Mouse (Mus musculus) gastrocnemius, postnatal 4 days (tissue): Measurements from ENCODE around the gene Pcnp. TPM values are rescaled to one million over a fixed set of nuclear protein-coding genes. Genes with fewer than 3 reads are reported as not detected.

Experiments used
- DNase-seq, 2 experiments: peaks; one replicate each; pipeline ENCODE4 v3.0.0; 2021 to 2022; ENCODE audit warnings: low spot score in 2 of 2, mixed read lengths in 2 of 2
- total RNA-seq, 2 experiments: library from RNA; stranded (reverse); gene quantifications; 2 replicates each; pipeline ENCODE4 v1.2.3; 2021

Pcnp gene
- total RNA-seq, 2 experiments from 2014 or later = 59.0 to 66.2 TPM

DNA sequence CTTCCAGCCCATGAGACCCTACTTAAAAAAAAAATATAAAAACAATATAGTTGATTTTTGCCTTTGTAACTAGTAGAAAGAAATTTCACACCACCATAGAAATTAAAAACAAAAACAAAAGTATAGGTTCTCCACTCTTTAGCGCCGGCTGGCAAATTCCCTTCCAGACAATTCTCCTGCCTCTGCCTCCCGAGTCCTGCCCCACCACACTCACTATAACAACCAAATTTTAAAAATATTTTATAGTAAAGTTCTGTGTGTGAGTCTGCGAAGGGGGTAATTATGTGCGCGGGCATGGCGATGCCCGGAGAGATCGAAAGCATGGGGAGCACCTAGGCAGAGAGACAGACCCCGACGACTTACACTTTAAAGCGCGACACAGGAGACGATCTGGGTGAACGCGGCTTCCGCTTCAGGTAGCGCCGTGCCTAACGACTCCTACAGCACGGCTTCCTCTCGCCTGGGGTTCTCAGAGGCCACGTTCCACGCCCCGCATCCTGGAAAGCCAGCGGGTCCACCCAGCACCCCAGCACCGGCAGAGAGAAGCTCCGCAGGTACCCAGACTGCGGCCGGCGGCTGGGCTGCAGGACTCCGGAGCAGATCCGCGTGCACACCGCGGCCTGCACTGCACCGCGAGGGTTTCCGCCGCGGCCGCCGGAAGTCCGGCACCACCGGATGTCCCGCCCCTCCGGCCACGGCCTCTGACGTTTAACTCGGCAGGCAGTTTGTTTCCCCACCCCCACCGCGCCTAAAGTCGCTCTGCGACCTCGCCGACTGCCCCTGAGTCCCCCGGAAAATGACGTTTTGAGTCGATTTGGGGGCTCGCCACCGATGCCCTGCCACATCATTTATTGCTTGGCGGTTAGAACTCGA, 7.8 kb upstream of the Pcnp start, which contains the start of gene Trmt10c:
Gene Trmt10c, minus strand, starts transcription at position 682 of the 873 bp plus-strand sequence.
- DNase-seq = peak; percentile 92 to 95

DNA sequence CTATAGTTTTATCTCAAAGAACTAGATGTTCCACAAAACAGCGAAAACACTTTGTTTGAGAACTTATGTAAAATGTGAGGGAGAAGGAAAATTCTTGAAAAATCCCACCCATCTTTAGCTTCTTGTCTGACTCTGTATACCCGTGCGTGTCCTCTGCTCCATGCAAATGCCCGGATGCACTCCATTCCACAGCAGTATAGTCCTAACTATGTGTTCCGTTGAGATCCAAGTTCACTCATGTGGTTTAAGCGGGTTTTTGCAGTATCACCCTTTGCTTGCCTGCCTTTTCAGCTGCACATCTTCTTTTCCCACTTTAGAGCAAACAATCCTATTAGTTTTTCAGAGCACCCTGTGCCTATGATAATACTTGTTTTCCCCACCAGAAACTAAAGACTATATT, 7.0 kb upstream of the Pcnp start:
- DNase-seq = no peak

DNA sequence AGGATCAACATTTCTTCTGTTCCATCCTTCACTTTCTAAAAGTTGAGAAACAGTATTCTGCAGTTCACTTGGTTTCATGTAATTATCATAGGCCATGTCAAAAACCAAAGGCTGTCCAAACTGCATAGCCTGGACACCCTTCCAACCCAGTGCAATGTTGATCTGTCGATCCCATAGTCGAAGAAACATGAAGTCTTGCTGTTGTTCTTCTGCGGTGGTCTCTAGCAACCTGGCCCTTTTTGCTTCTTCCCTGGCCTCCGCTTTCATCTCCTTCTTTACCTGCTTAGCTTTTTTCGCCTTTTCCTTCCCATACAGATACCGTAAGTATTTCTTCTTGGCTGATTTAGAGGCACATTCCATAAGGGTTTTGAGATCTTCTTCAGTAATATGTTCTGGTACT, 5.0 kb upstream of the Pcnp start:
- no peak for DNase-seq

DNA sequence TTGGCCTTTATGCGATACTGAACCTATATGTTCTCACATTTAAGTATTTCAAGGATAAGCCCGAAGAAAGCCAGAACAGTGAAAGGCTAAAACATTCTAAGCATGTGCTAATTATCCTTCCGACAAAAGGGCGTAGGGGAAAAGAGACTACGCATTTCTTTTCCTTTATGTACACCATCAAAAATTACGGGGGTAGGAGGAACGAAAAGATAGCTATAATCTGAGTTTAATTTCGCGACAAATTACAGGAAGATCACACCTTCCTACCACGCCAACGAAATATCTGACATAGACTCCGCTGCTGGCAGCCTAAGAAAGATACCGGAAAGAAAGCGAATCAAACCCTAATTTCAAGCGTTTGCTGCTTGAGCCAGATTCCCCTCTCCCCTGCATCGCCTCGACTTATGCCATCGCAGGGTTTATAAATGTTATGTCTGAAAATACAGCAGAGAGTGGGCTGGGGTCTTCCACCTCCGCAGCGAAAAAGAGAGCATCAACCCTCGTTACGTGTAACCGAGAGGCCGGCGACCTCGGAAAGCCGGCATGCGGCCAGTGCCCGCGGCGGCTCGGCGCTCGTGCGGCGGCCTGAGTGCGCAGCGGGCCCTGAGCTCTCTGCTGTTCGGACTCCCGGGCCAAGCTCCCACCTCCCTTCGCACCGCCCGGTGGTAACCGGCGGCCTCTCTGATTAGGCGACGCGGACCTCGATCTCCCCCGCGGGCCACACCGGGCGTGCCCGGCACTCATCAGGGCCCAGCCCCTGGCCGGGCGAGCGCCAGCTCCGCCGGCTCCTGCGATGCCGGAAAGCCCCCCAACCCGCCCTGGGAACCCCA, 602 bp downstream of the Pcnp start:
- DNase-seq = peak; percentile 53 to 70

DNA sequence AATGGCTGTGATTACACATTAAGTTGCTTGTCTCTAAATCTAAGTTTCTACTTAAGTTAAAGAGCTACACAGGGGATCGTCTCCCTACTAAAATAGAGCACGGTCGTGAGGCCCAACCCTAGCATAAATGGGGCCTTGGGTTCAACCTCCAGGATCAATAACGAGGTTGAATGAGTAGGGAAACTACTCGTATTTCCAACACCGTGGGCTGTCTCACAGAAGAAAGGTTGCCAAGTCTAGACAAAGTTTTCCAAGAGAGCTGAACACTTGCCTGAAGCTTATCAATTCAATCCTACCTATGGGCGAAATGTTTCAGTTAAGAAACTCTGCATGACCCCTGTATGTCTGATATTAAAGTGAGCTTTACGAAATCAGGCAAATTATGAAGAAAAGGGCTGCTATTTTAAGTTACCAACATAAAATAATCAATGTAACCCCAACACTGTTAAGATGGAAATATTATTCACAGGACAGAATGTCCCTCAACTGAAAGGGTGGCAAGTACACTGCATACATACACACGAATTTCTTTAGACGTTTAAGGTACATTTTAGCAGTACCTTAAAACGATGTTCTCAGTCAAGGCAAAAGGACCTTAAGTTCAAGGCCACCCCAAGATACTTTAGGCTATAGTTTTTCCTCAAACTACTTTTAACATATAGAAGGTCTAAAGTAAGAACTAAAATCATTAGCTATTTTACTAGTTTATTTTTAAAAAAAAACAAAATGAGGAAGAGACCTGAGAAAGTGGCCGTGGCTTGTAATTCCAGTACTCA, 1.5 kb downstream of the Pcnp start:
- DNase-seq = no peak

DNA sequence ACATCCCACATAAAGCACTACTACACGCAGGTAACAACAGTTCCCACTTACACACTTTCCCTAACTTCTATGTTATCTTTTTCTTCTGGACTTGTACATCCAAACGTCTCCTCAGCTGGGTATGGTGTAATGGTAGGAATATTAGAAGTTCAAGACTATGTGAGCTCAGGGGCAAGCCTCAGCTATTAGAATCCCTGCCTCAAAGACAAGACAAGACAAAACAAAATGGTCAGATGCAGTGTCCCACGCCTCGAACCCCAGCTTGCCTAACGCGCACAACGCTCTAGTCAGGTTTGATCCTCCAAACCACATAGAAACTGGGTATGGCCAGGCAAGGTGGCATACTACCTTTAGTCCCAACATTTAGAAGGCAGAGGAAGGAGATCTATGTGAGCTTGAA, 9.9 kb downstream of the Pcnp start:
- DNase-seq = no peak

DNA sequence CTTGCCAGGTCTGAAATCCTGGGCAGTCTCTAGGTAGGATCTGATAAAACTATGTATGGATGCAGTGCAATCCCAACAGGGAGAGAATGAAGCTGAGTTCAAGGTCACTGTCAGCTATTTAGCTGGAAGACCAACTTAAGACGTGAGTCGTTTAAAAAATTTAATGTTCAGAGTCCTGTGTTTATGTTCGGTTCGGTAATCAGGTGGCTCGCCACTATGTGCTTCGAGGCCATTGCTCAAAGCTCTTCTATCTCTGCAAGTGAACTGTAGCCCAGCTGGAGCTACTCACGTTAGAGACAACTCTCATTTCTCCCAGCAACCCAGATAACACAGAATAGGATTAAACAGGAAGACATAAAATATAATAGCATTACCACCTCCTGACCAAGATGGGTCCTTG, 15.5 kb downstream of the Pcnp start:
- no peak for DNase-seq

DNA sequence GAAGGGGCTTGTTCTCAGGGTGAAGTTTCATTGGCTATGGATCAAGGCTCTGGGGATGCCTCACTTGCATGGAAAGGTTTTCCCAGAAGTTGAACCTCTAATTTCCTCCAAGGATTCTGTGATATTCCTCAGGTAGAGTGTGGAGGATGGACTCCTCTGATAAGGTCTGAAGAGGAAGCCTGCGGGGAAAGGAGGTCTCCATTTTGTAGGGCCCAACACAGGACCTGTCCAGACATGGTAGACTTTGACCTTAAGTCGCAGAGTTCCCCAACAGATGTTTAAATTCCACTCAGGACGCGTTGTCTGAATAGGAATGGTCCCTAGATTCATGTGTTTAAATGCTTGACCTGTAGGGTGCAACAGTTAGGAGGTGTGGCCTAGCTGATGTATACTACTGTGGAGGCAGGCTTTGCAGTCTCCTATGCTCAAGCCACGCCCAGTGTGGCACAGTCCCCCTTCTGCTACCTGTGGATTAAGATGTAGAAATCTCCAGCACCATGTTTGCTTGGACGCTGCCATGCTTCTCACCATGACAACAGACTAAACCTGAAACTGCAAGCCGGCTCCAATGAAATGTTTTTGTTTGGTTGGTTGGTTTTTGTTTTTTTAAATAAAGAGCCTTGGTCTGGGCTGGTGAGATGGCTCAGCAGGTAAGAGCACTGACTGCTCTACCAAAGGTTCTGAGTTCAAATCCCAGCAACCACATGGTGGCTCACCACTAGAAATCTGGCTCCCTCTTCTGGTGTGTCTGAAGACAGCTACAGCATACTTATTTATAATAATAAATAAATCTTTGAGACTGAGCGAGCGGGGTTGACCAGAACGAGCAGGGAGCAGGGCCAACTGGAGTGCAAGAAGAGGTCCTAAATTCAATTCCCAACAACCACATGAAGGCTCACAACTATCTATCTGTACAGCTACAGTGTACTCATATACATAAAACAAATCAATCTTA, 16.5 kb downstream of the Pcnp start:
- no peak for DNase-seq

DNA sequence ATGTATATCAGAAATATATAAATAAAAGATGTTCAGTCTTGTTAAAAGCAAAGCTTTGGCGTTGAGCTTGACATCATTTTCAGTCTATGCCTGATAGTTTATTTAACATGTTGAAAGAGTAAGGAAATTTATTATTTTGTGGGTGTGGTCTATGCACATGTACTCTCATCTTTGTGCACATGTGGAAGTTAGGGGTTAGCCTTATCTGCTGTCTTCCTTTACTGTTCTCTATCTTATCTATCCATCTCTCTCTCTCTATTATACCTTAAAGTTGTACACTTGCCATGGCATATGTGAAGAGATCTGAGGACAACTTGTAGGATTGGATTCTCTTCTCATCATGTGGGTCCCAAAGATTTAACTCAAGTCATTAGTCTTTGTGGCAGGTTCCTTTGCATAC, 20.7 kb downstream of the Pcnp start:
- DNase-seq = no peak

DNA sequence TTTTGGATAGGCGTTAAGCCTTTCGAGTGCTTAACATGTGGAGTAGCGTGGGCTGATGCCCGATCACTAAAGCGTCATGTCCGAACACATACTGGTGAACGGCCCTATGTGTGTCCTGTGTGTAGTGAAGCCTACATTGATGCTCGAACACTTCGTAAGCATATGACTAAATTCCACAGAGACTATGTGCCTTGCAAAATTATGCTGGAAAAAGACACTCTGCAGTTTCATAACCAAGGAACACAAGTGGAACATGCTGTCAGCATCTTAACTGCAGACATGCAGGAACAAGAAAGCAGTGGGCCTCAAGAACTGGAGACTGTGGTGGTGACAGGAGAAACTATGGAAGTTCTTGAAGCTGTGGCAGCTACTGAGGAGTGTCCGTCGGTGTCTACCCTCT, 22.7 kb downstream of the Pcnp start:
- DNase-seq = no peak

DNA sequence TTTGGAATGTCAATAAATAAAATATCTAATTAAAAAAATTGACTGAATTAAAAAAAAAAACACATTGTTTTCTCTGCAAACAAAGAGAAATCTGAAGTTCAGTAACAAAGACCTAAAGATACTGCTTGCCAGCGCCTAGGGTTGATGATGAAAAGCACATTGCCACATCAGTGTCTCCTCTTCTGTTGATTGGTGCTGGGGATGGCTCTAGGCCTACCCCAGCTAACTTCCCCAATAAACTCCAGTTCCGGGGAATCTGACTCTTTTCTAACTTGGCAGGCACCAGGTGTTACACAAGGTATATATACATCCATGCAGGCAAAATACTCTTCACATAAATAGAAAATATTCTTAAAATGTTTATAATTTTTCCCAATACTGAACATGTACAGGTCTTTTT, 35.3 kb downstream of the Pcnp start:
- DNase-seq = no peak

DNA sequence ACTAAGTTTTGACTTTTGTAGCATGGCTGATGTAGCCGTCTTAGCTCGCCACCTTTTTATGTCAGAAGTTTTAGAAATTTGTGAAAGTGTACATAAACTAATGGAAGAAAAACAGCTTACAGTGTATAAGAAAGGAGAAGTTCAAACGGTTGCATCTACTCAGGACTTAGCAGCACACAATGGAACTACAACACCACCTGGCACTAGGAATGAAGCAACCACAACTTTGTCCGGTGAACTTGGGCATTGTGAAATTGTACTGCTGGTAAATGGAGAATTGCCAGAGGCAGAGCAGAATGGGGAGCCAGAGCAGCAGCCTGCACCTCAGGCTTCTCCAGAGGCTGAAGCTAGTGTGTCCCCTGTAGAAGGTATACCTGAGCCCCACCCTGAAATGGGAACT, 39.2 kb downstream of the Pcnp start:
- DNase-seq = no peak

DNA sequence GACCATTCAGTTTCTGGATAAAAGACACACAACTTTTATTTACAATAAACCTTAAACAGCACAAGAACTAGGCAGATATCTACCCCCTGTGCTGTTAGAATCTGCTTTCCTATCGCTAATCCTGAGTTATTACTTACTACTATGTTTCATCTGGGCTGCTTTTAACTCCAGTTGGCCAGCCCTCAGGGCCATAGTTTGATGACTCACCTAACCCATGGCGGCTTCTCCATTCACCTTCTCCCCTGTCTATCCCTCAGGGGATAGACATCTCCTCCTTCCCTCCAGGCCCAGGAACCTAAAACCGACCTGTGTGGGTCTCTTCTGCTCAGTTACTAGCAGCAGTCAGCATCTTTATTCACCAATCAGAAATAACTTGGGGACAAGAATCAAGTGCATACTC, 43.5 kb downstream of the Pcnp start:
- no peak for DNase-seq

DNA sequence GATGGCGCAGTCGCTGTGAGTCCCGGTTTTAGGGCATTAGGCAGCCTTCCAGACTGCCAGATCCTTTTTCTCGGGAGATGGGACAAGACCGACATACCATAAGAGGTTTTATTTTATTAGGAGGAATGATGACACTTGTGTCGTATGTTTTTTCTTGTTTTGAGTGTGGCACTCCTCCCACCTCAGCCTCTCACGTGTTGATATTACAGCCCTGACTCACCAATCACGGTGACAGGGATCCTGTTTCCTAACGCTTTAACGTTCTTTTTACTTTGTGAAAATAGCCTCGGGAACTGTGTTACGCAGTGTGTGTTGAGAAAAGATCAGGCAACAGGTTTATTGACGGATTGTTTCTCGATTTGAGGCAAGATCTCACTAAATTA, 54.6 kb downstream of the Pcnp start:
- DNase-seq = no peak

DNA sequence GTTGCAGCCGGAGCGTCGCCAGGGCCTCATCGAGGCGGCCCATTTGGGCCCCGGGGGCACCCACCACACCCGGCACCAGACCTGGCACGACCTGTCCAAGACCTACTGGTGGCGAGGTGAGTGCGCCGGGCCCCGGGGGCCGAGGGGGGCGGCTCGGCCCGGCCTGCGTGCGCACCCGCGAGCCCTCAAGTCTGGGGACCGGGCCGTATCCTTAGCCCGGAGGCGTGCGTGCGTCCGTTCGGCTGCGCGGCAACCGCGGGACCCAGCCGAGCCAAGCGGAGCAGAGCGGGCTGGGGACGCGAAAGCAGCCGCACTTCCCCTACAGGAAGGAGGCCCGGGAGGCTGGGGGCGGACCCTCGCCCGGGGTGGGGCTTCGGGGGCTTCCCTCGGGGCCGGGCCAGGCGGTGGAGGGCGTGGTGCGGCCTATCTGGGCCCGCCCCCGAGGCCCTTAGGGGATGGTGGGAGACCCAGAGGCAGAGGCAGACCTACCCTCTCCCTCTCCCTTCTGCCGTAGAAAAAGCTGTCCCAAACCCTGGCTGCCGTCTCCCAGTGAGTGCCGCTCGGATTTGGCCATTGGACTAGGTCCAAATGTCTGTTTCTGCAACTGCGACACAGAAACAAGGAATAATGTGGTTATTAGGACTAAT, 55.2 kb downstream of the Pcnp start:
- DNase-seq = peak; percentile 90 to 93

DNA sequence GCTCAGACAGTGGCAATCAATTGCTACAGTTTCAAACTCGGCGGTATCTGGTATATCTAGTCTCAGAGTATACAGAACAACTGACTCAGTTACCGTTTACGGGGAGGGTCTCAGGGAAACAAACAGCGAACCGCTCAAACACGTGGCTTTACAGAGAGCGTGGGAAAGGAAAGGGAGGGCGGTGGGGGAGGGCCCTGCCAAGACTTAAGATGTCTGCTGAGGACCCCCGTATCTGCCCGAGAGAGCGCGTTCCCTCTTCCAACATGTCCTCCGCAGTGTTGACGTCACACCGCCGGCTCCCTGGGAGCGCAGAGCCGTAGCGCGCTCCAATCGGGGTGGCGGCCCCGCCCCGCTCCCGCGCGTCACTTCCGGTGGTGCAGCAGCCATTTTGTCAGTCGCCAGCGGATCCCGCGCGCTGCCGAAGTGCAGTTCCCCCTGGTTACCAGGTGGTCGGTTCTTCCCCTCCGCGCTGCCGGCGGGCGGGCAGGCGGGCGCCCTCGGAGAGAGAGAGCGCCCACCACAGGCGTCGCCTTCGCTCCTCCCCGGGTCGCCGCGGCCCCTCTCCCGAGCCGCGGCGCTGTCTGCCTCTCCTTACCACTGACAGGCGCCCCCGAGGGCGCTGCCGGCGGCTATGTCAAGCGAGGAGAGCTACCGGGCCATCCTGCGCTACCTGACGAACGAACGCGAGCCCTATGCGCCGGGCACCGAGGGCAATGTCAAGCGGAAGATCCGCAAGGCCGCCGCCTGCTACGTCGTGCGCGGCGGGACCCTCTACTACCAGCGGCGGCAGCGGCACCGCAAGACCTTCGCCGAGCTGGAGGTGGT, 55.9 kb downstream of the Pcnp start, which contains the start of gene Zbtb11:
Gene Zbtb11, plus strand, starts transcription at position 453 of the 825 bp plus-strand sequence.
- peak; percentile 100 for DNase-seq

DNA sequence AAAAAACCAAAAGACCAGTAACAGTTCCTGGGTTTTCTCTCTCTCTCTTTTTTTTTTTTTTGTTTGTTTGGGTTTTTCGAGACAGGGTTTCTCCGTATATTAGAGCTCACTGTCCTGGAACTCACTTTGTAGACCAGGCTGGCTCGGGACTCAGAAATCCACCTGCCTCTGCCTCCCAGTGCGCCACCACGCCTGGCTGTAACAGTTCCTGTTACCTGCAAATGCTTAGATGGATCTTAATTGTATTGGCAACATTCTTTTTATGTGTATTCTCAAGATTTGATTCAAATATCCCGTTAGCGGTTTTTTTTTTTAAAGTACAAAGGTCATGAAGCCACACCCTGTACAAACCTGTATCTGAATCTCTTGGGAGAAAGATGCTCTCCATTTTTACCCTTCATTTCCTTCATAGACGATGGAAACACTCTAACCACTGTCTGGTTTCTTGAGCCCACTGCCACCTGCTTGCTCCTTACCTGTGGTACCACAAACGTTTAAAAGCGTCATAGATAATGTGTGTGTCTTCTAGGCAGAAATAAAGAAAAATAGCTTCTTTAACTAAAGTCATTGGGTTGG, 56.8 kb downstream of the Pcnp start:
- DNase-seq = no peak
